Mouse (Mus musculus) left cerebral cortex, adult 9 months (tissue): Measurements from ENCODE around the gene Psmd3.
"Not testable (repeated sequence)": the region's sequence is repeated elsewhere in the genome, so short reads cannot be mapped to it uniquely, and the experiment has no call there.

Source experiments
- DNase-seq, 2 experiments: peaks; one replicate each; pipeline ENCODE4 v3.0.0; 2022; ENCODE audit warnings: low spot score in 2 of 2

Psmd3 gene

DNA sequence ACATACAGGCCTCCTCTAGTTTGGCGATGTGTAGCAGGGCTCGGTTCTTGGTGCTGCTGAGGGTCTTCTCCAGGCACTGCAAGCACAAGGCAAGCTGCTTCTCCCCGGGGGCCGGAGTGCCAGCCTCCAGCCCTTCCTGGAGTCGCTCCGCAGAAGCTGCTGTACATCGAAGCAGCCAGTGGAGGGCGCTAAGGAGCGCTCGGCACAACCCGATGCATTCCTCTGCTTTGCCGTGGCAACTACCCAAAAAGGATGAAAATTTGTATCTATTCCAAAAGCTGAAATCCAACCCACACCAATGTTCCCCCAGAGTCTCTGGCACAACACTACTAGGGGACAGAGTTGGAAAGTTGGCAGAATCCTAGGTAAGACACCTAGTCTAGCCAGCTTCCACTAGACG lies 35.5 kb downstream of the Psmd3 start:
- peak; percentile 55 to 87 for DNase-seq

GRCm38 (mm10) chr11:98720756-98721155 lies 38.4 kb downstream of the Psmd3 start:
- DNase-seq = no peak

- DNase-seq = peak in 1 of 2 experiments; percentile 69
Observed at GRCm38 (mm10) chr11:98721458-98722226, 39.3 kb downstream of the Psmd3 start.

DNA sequence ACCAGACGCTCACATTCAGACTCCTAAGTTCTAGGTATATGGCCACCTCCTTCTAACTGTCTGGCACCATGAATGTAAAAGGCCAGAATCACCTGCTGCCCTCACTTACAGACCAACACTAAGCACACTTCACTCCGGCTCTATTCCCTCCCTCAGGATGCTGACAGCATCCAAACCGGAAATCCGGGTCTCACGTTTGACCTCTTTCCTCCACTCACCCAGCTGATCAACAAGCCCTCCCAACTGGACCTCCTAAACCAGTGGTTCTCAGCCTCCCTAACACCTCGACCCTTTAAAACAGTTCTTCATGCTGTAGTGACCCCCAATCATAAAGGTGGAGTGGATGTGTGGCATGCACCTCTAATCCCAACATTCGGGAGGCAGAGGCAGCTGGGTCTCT lies 40.7 kb downstream of the Psmd3 start:
- no peak for DNase-seq

- no peak for DNase-seq
Observed at GRCm38 (mm10) chr11:98725926-98726506, 43.7 kb downstream of the Psmd3 start.

DNA sequence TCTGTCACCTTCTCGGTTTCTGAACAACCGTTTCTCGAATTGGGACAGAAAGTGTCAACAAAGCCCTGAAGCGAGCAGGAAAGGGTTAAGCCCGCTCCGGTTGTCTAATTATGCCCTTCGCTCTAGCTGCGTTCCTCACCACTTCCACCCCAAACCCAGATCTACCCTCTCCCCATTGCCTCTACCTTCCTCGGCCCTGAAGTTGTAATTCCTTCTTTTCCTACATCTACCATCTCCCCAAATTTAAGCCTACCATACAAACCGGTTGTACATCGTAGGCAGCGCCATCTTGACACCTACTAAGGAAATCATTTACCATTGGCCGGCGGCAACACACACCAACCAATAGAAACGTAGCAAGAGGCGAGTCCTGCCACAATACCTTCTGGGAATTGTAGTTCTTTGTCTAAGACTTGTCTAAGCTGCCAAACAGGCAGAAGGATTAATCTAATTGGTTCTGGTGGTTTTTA lies 46.8 kb downstream of the Psmd3 start, which contains the start of gene Med24:
Gene Med24, minus strand, starts transcription at position 317 of the 470 bp plus-strand sequence.
- peak; percentile 91 to 95 for DNase-seq

DNA sequence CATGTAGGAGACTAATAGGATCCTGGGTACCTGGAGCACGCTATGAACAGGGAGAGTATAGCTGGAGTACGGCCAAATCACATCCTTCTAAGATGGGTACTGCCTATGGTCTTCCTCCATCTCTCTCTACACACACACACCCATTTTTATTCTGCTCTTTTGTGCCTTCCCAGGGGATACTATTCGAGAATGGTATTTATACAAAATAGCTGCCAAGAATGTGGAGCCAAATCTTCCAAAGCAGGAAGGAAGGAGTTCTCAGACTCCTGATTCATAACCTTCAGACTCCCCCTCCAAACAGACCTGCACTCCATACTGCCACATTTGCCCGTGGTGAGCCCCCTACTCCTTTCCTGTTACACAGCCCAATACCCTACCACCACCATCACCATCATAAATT lies 48.4 kb downstream of the Psmd3 start:
- no peak for DNase-seq

GRCm38 (mm10) chr11:98731134-98731533 lies 48.8 kb downstream of the Psmd3 start:
- peak in 1 of 2 experiments; percentile 81 for DNase-seq

DNA sequence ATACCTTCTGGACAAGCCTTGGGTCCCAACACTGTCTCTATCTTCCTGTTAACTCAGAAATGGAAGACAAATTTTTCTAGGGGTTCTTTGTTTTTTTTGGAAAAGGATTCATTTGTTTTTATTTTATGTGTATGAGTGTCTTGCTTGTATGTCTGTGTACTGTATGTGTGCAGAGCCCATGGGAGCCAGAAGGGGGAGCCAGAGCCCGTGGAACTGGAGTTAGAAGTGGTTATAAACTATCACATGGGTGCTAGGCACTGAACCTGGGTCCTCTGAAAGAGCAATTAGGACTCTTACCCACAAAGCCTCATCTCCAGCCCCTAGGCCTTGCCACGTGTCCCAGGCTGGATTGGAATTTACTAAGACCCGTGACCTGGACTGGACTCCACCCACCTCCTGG lies 51.7 kb downstream of the Psmd3 start:
- no peak for DNase-seq

DNA sequence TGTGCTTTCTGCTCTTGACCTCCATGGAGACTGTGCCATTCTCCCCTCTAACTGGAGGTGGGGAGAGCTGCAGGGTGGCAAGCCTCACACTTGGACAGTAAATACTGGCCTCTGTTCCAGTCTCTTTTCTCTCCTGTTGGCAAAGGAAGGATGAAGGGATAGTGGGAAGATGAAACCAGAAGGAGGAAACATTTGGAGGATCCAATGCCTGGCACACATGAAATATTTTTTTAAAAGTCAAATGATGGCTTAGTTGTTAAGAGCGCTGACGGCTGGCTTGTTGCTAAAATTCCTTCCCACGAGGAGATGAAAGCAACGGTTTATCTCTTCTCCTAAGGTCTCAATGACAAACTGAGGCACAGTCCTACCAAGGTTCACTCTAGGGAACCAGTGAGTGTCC lies 52.8 kb downstream of the Psmd3 start:
- DNase-seq = no peak

DNA sequence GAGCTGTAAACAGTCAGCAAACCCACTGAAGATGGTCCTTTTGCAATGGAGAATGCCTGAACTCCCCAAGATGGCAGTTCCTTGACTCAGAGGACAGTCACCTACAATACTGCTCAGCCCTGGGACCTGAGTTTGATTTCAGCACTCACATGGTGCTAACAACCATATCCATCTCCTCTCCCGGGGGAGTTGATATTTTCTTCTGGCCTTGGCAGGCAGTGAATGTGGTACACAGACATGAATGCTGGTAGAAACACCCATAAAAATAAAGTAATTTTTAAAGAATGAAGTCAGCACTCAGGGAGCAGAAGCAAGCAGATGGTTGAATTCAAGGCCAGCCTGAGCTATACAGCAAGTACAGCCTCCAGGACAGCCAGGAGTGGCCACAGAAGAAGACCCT lies 53.8 kb downstream of the Psmd3 start:
- DNase-seq = no peak

- not testable (repeated sequence) for DNase-seq
Observed at GRCm38 (mm10) chr11:98737220-98737619, 54.9 kb downstream of the Psmd3 start.

DNA sequence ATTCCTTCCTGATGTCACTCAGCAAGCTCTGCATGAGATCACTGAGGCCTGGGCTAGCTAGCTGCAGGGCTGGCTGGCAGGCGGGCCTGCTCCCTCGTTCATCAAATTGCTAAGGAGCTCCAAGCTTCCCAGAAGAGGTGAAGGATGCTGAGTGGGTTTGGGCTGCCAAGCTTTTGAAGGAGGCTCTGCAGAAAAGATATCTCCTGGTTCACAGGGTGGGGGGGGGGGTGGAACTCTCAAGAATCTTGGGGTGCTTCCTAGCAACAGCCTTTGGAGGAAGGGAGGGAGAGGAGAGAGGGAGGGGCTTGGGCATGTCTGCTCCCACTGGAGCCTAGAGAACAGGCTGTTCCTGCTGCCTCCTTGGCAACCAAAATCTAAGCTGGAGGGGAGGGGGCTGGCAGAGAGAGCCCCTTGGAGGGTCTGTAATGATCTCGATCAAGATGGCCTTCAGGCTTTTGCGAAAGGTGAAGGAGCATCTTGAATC lies 56.1 kb downstream of the Psmd3 start:
- peak in 1 of 2 experiments; percentile 60 for DNase-seq

GRCm38 (mm10) chr11:98738925-98739324 lies 56.6 kb downstream of the Psmd3 start:
- DNase-seq = no peak

GRCm38 (mm10) chr11:98740026-98740392 lies 57.7 kb downstream of the Psmd3 start:
- DNase-seq = no peak

GRCm38 (mm10) chr11:98740393-98741050 lies 58.2 kb downstream of the Psmd3 start, which contains the start of gene Thra:
Thra (plus strand) TSS chr11:98740638.
- peak in 1 of 2 experiments; percentile 66 for DNase-seq

- no peak for DNase-seq
Observed at GRCm38 (mm10) chr11:98741051-98741620, 58.8 kb downstream of the Psmd3 start.

DNA sequence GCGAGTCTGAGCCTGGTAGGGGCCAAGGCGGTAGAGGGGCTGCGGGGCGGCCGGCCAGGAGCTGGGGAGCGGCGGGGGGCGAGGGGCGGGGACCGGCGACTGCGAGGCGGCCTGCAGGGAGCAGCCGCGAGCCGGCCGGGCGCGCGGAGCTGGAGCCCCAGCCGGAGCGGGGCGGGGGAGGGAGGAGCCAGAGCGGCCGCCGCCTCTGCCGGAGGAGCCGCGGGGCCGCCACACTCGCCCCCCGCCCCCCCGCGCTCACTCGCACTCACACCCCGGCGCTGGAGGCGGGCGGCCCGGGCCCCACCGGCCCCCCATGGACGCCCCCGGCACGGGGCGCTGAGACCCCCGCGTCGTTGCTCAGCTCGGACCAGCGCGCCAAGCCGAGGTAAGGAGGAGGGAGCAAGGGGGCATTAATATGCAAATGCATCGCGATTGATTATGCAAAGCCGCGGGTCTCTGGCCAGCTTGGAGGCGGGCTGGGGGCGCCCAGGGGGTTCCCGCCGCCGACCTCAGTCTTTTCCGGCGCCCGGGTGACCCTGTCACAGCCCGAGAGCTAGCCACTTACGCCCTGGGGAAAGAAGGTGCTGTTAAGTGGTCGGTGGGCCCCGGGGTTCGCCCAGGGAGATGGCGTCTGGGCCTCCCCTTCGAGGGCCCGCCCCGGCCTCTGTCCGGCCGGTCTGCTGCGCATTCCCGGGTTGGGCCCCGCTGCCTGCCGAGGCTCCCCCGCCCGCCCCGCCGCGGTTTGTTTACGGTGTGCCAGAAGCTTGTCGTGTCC lies 59.5 kb downstream of the Psmd3 start:
- DNase-seq = no peak

DNA sequence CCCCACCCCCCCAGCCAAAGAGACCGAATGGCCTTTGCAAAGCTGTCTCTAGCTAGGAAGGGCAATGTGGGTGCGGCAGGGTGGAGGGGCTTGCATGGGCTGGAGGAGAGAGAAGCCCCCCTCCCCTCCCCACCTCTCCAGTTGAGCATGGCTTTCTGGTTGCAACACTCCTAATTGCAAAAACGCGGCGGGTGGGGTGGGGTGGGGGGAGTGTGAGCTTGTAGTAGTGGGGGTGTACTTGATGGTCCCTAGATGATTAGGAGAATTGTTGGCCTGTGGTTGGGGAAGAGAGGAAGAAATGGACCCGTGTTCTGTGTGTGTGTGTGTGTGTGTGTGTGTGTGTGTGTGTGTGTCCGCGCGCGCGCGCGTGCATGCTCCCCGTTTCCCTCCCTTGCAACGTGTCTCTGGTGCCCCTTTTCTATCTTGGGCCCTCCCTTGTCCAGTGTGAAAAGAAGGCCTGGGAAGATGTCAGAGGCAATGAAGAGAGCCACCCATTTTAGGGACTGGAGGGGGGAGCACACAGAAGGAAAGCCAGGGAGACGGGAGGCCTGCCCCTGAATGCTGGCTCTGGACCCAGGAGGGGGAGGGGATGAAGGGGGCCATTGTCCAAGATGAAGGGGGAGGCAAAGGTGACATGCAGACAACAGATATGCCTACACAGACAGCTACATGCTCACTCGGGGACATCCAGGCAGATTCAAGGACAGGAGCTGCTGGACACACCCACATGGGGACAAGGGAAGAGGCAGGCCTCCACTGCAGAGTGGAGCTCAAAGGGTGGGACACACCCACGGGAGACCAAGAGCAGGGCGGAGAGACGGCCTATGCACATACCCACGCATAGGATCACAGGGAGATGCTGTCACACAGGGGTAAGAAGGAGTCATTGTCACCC lies 60.3 kb downstream of the Psmd3 start:
- DNase-seq = peak in 1 of 2 experiments; percentile 62

- DNase-seq = peak in 1 of 2 experiments; percentile 52
Observed at GRCm38 (mm10) chr11:98743655-98744345, 61.4 kb downstream of the Psmd3 start.
